Mouse (Mus musculus) heart, postnatal 0 days (tissue): ENCODE measurements around the gene Mettl7a3.

Experiments used
- CTCF ChIP-seq: IDR thresholded peaks from 2 replicates; pipeline ENCODE4 v1.5.1; 2016; ENCODE audit warnings: antibody characterized with exemption, control low read depth, low read depth
- EP300 ChIP-seq: IDR thresholded peaks from 2 replicates; pipeline ENCODE4 v1.6.1; 2016; ENCODE audit warnings: antibody characterized with exemption, low read depth

- no peak for TF ChIP-seq CTCF
- no peak for TF ChIP-seq EP300
Measured at GRCm38 (mm10) chr15:100314448-100315145, 20.1 kb upstream of the Mettl7a3 start.
